Mouse (Mus musculus) liver, postnatal 0 days (tissue): ENCODE data around the gene Dmac2.

ENCODE experiments used
- CTCF ChIP-seq: sonication (generic); IDR thresholded peaks from 2 replicates; pipeline ENCODE4 v1.5.1; 2016; ENCODE audit warnings: antibody characterized with exemption, low read depth
- EP300 ChIP-seq: IDR thresholded peaks from 2 replicates; pipeline ENCODE4 v1.6.1; 2016; ENCODE audit warnings: antibody characterized with exemption, low read depth, mild to moderate bottlenecking

GRCm38 (mm10) chr7:25674719-25675300 lies 55.6 kb downstream of the Dmac2 start, which contains the start of gene Tmem91:
- TF ChIP-seq CTCF (no peak), EP300 (no peak)
